Mouse (Mus musculus) frontal cortex, postnatal 36 days (tissue): ENCODE measurements at regions not wholly inside any gene's neighbourhood (a gene's known extent, or its start where the extent isn't known, plus 50 kb on each side); places are given as distances from the start of the nearest gene placed in this dataset.
"Not testable (repeated sequence)": the region's sequence is repeated elsewhere in the genome, so short reads cannot be mapped to it uniquely, and the experiment has no call there.

Experiments used
- DNase-seq, 2 experiments: peaks; one replicate each; pipeline ENCODE4 v3.0.0; 2022; ENCODE audit warnings: low spot score in 2 of 2

- no peak for DNase-seq
Observed at GRCm38 (mm10) chr16:30190935-30191514, 76.3 kb downstream of the Cpn2 start.

GRCm38 (mm10) chr16:30193294-30194261, 73.7 kb downstream of the Cpn2 start:
- no peak for DNase-seq

- DNase-seq, result no peak
Observed at GRCm38 (mm10) chr16:30194836-30195235, 72.5 kb downstream of the Cpn2 start.

- not testable (repeated sequence) for DNase-seq
Observed at GRCm38 (mm10) chr16:30195859-30196258, 71.4 kb downstream of the Cpn2 start.

- DNase-seq, result no peak
Observed at GRCm38 (mm10) chr16:30197351-30197750, 69.9 kb downstream of the Cpn2 start.

GRCm38 (mm10) chr16:30199836-30200235, 67.5 kb downstream of the Cpn2 start:
- no peak for DNase-seq

GRCm38 (mm10) chr16:30204144-30204543, 63.2 kb downstream of the Cpn2 start:
- no peak for DNase-seq

GRCm38 (mm10) chr16:30205314-30205815, 61.9 kb downstream of the Cpn2 start:
- DNase-seq, result no peak

- DNase-seq, result no peak
Observed at GRCm38 (mm10) chr16:30205816-30206356, 61.4 kb downstream of the Cpn2 start.
